Mouse (Mus musculus): ENCODE data around the gene Gm47995. TPM values are rescaled to one million over a fixed set of nuclear protein-coding genes. Genes with fewer than 3 reads are reported as not detected.

Gene Gm47995
- total RNA-seq, 1 experiment from 2014 or later: not detected

- ATAC-seq (replicated peaks; ENCODE audit: low read depth, poor library complexity, severe bottlenecking): no peak
These were observed 25.1 kb downstream of the Gm47995 start for GRCm38 (mm10) chr1:151223377-151223776.

- no peak for ATAC-seq (replicated peaks; ENCODE audit: low read depth, poor library complexity, severe bottlenecking)
These were observed 26.3 kb downstream of the Gm47995 start for GRCm38 (mm10) chr1:151224536-151224935.

GRCm38 (mm10) chr1:151227506-151227905, 29.3 kb downstream of the Gm47995 start:
- 0 out of 2 replicates have a peak, but pooled peaks have one; percentile 25 for ATAC-seq (replicated peaks; ENCODE audit: low read depth, poor library complexity, severe bottlenecking)

GRCm38 (mm10) chr1:151228320-151228989, 30.2 kb downstream of the Gm47995 start:
- ATAC-seq (replicated peaks; ENCODE audit: low read depth, poor library complexity, severe bottlenecking): peak; percentile 69

- no peak for ATAC-seq (replicated peaks; ENCODE audit: low read depth, poor library complexity, severe bottlenecking)
These were observed 34.1 kb downstream of the Gm47995 start for GRCm38 (mm10) chr1:151232346-151232745.

- no peak for ATAC-seq (replicated peaks; ENCODE audit: low read depth, poor library complexity, severe bottlenecking)
These were observed 35.5 kb downstream of the Gm47995 start for GRCm38 (mm10) chr1:151233756-151234155.

GRCm38 (mm10) chr1:151235574-151235973, 37.3 kb downstream of the Gm47995 start:
- no peak for ATAC-seq (replicated peaks; ENCODE audit: low read depth, poor library complexity, severe bottlenecking)

GRCm38 (mm10) chr1:151236141-151236930, 38.1 kb downstream of the Gm47995 start:
- peak; percentile 80 for ATAC-seq (replicated peaks; ENCODE audit: low read depth, poor library complexity, severe bottlenecking)

- ATAC-seq (replicated peaks; ENCODE audit: low read depth, poor library complexity, severe bottlenecking): no peak
These were observed 39.5 kb downstream of the Gm47995 start for GRCm38 (mm10) chr1:151237780-151238179.

- no peak for ATAC-seq (replicated peaks; ENCODE audit: low read depth, poor library complexity, severe bottlenecking)
These were observed 45.1 kb downstream of the Gm47995 start for GRCm38 (mm10) chr1:151243332-151243731.

GRCm38 (mm10) chr1:151244013-151244412, 45.8 kb downstream of the Gm47995 start:
- no peak for ATAC-seq (replicated peaks; ENCODE audit: low read depth, poor library complexity, severe bottlenecking)

- ATAC-seq (replicated peaks; ENCODE audit: low read depth, poor library complexity, severe bottlenecking): no peak
These were observed 46.5 kb downstream of the Gm47995 start for GRCm38 (mm10) chr1:151244761-151245160.

GRCm38 (mm10) chr1:151245165-151245564, 46.9 kb downstream of the Gm47995 start:
- peak; percentile 76 for ATAC-seq (replicated peaks; ENCODE audit: low read depth, poor library complexity, severe bottlenecking)

- no peak for ATAC-seq (replicated peaks; ENCODE audit: low read depth, poor library complexity, severe bottlenecking)
These were observed 47.6 kb downstream of the Gm47995 start for GRCm38 (mm10) chr1:151245846-151246245.

Other genes starting within 250 kb of the Gm47995 start
- gene Hmcn1, start 205.0 kb upstream of the Gm47995 start, total RNA-seq (2017): not detected in 2 replicates
- 0.69 TPM in 1 of 2 replicates, not detected in the other for gene Gm47985, start 15.9 kb upstream of the Gm47995 start, total RNA-seq (2017)
- not detected in 2 replicates for gene Gm8947, start 6.1 kb upstream of the Gm47995 start, total RNA-seq (2017)
- gene 3110040M04Rik, start 5.7 kb downstream of the Gm47995 start, total RNA-seq (2017): not detected in 2 replicates
- 1.6 and 4.8 TPM in 2 replicates for gene Gm47996, start 11.7 kb downstream of the Gm47995 start, total RNA-seq (2017)
- gene Ivns1abp, start 146.0 kb downstream of the Gm47995 start, total RNA-seq (2017): 467 and 489 TPM in 2 replicates
- 26.3 and 31.0 TPM in 2 replicates for gene Swt1, start 230.0 kb downstream of the Gm47995 start, total RNA-seq (2017)
- 26.3 and 28.6 TPM in 2 replicates for gene Trmt1l, start 230.1 kb downstream of the Gm47995 start, total RNA-seq (2017)

All from common myeloid progenitor, adult 5-6 weeks (primary cell).